Mouse (Mus musculus) CH12.LX (cell line): ENCODE data around the gene Lrrc26. TPM values are rescaled to one million over a fixed set of nuclear protein-coding genes. Genes with fewer than 3 reads are reported as not detected.

Experiments used
- DNase-seq: peaks from one replicate; pipeline ENCODE4 v3.0.0-alpha.2; 2013; ENCODE audit errors: extremely low read depth
- H3K27ac ChIP-seq: 2 replicates; pipeline ENCODE4 v1.5.1; 2012; ENCODE audit warnings: low read depth, mild to moderate bottlenecking, control low read depth, moderate library complexity; ENCODE audit not compliant: insufficient read depth
- H3K27me3 ChIP-seq: replicated peaks from 2 replicates; pipeline ENCODE3; 2012; ENCODE audit warnings: inconsistent platforms
- H3K36me3 ChIP-seq, 2 experiments: replicated peaks in 1 of 2; 2 replicates each; pipeline versions ENCODE3 to v1.6.1; 2012; ENCODE audit warnings: inconsistent platforms in 1 of 2, low read length in 1 of 2, mild to moderate bottlenecking in 1 of 2, mixed read lengths in 1 of 2, moderate library complexity in 1 of 2; ENCODE audit not compliant: control insufficient read depth in 1 of 2, insufficient read depth in 1 of 2
- H3K4me1 ChIP-seq, 2 experiments: 2 replicates each; pipeline ENCODE4 v1.6.1; 2012; ENCODE audit warnings: inconsistent platforms in 1 of 2, moderate library complexity in 1 of 2; ENCODE audit not compliant: insufficient read depth in 2 of 2, control insufficient read depth in 1 of 2
- H3K4me2 ChIP-seq: 2 replicates; pipeline ENCODE4 v1.6.1; 2012; ENCODE audit warnings: low read depth, mild to moderate bottlenecking, control low read depth; ENCODE audit not compliant: poor library complexity, insufficient read depth, severe bottlenecking
- H3K4me3 ChIP-seq, 3 experiments: fragments of 150-350 bp in 1 of 3; sonication (generic) in 1 of 3; replicated peaks in 1 of 3; 2 replicates each; pipeline versions ENCODE3 to v1.5.1; 2011 to 2012; ENCODE audit warnings: low read depth in 2 of 3, low read length in 2 of 3, mild to moderate bottlenecking in 2 of 3, moderate library complexity in 2 of 3, control low read depth in 1 of 3, improper control_type of control experiment in 1 of 3, inconsistent platforms in 1 of 3, mixed read lengths in 1 of 3; ENCODE audit not compliant: poor library complexity in 1 of 3
- H3K79me2 ChIP-seq: replicated peaks from 2 replicates; pipeline ENCODE4 v1.6.1; 2012; ENCODE audit warnings: mild to moderate bottlenecking, moderate library complexity; ENCODE audit not compliant: control insufficient read depth, poor library complexity, insufficient read depth, severe bottlenecking; ENCODE audit errors: extremely low read depth
- H3K9ac ChIP-seq: 2 replicates; pipeline ENCODE4 v1.6.1; 2012; ENCODE audit warnings: low read depth, mild to moderate bottlenecking, control low read depth, moderate library complexity; ENCODE audit not compliant: insufficient read depth
- H3K9me3 ChIP-seq: replicated peaks from 2 replicates; pipeline ENCODE3; 2012; ENCODE audit warnings: low read length, inconsistent platforms, mixed read lengths
- CTCF ChIP-seq, 2 experiments: IDR thresholded peaks in 1 of 2; conservative IDR thresholded peaks in 1 of 2; 2 replicates each; pipeline ENCODE4 v1.5.1; 2011 to 2012; ENCODE audit warnings: low read depth in 2 of 2, low read length in 2 of 2, improper control_type of control experiment in 1 of 2, inconsistent platforms in 1 of 2, mild to moderate bottlenecking in 1 of 2, moderate library complexity in 1 of 2
- E2F4 ChIP-seq: IDR thresholded peaks from 2 replicates; pipeline ENCODE4 v1.6.1; 2011; ENCODE audit warnings: low read depth, low read length, improper control_type of control experiment; ENCODE audit not compliant: insufficient replicate concordance
- ETS1 ChIP-seq: conservative IDR thresholded peaks from 2 replicates; pipeline ENCODE4 v1.6.1; 2012; ENCODE audit warnings: low read depth, mild to moderate bottlenecking, inconsistent platforms, low read length, improper control_type of control experiment, moderate library complexity
- HCFC1 ChIP-seq: IDR thresholded peaks from 2 replicates; pipeline ENCODE4 v1.6.1; 2012; ENCODE audit warnings: low read depth, mild to moderate bottlenecking, inconsistent platforms, low read length, improper control_type of control experiment
- IRF4 ChIP-seq: IDR thresholded peaks from 2 replicates; pipeline ENCODE4 v1.6.1; 2014; ENCODE audit warnings: low read depth, mild to moderate bottlenecking, inconsistent platforms, low read length, improper control_type of control experiment
- JUND ChIP-seq: conservative IDR thresholded peaks from 2 replicates; pipeline ENCODE4 v1.6.1; 2011; ENCODE audit warnings: low read depth, low read length, improper control_type of control experiment
- KAT2A ChIP-seq: IDR thresholded peaks from 2 replicates; pipeline ENCODE4 v1.6.1; 2012; ENCODE audit warnings: low read length, improper control_type of control experiment, inconsistent platforms; ENCODE audit not compliant: insufficient replicate concordance
- MAFK ChIP-seq: IDR thresholded peaks from 2 replicates; pipeline ENCODE4 v1.6.1; 2011; ENCODE audit warnings: low read length, improper control_type of control experiment; ENCODE audit not compliant: insufficient replicate concordance
- MAX ChIP-seq: IDR thresholded peaks from 2 replicates; pipeline ENCODE4 v1.6.1; 2011; ENCODE audit warnings: low read length, improper control_type of control experiment
- MAZ ChIP-seq: IDR thresholded peaks from 2 replicates; pipeline ENCODE4 v1.6.1; 2012; ENCODE audit warnings: low read depth, mild to moderate bottlenecking, inconsistent platforms, low read length, improper control_type of control experiment, moderate library complexity
- MEF2A ChIP-seq: IDR thresholded peaks from 2 replicates; pipeline ENCODE4 v1.6.1; 2014; ENCODE audit warnings: low read depth, mild to moderate bottlenecking, inconsistent platforms, low read length, improper control_type of control experiment, borderline replicate concordance
- MYC ChIP-seq: IDR thresholded peaks from 2 replicates; pipeline ENCODE4 v1.6.1; 2011; ENCODE audit warnings: low read depth, mild to moderate bottlenecking, improper control_type of control experiment, low read length
- NELFE ChIP-seq: IDR thresholded peaks from 2 replicates; pipeline ENCODE4 v1.6.1; 2011; ENCODE audit warnings: low read depth, low read length, improper control_type of control experiment
- PAX5 ChIP-seq: IDR thresholded peaks from 2 replicates; pipeline ENCODE4 v1.6.1; 2012; ENCODE audit warnings: low read length, inconsistent platforms, mixed read lengths
- POLR2AphosphoS2 ChIP-seq: IDR thresholded peaks from 2 replicates; pipeline ENCODE4 v1.6.1; 2011; ENCODE audit warnings: low read depth, low read length, improper control_type of control experiment
- SIN3A ChIP-seq: IDR thresholded peaks from 2 replicates; pipeline ENCODE4 v1.6.1; 2012; ENCODE audit warnings: low read length, improper control_type of control experiment, inconsistent platforms
- SMC3 ChIP-seq: IDR thresholded peaks from 2 replicates; pipeline ENCODE4 v1.6.1; 2011; ENCODE audit warnings: low read depth, low read length, improper control_type of control experiment
- TBP ChIP-seq: conservative IDR thresholded peaks from 2 replicates; pipeline ENCODE4 v1.6.1; 2011; ENCODE audit warnings: low read depth, low read length, improper control_type of control experiment
- UBTF ChIP-seq: IDR thresholded peaks from 2 replicates; pipeline ENCODE4 v1.6.1; 2012; ENCODE audit warnings: low read depth, mild to moderate bottlenecking, inconsistent platforms, low read length, improper control_type of control experiment, moderate library complexity
- USF1 ChIP-seq: IDR thresholded peaks from 2 replicates; pipeline ENCODE4 v1.6.1; 2014; ENCODE audit warnings: low read depth, mild to moderate bottlenecking, inconsistent platforms, low read length, improper control_type of control experiment
- USF2 ChIP-seq: conservative IDR thresholded peaks from 2 replicates; pipeline ENCODE4 v1.6.1; 2011; ENCODE audit warnings: low read depth, low read length, improper control_type of control experiment
- ZC3H11A ChIP-seq: IDR thresholded peaks from 2 replicates; pipeline ENCODE4 v1.6.1; 2012; ENCODE audit warnings: low read depth, mild to moderate bottlenecking, inconsistent platforms, low read length, improper control_type of control experiment
- dilution Hi-C: fragments of 300-500 bp; cut with MboI; formaldehyde crosslinking; loops from 2 replicates; pipeline ENCODE4 v1.14.3; 2020; ENCODE audit warnings: low sequenced_read_pairs; ENCODE audit not compliant: extremely low pct_unique_long_range_greater_than_20kb, extremely low pct_ligation_motif_present
- in situ Hi-C: fragments of 300-500 bp; cut with MboI; formaldehyde crosslinking; loops from 3 replicates; pipeline ENCODE4 v1.14.3; 2019; ENCODE audit warnings: low sequenced_read_pairs, low pct_ligation_motif_present, low pct_unique_long_range_greater_than_20kb, mixed read lengths
- polyA plus RNA-seq: library from polyadenylated mRNA; unstranded; fragments of >175 nt; gene quantifications from 2 replicates; pipeline ENCODE4 v1.2.1, GENCODE M21; 2012; ENCODE audit warnings: low read depth; ENCODE audit not compliant: insufficient read length
- total RNA-seq, 2 experiments: library from RNA; depleted of rRNA; stranded (reverse); fragments of 300-350 nt in 1 of 2; fragments of >200 nt in 1 of 2; gene quantifications; 2 replicates each; pipeline ENCODE4 v1.2.3; 2012 to 2014

Gene Lrrc26
- total and polyA plus RNA-seq, 3 experiments = not detected

DNA sequence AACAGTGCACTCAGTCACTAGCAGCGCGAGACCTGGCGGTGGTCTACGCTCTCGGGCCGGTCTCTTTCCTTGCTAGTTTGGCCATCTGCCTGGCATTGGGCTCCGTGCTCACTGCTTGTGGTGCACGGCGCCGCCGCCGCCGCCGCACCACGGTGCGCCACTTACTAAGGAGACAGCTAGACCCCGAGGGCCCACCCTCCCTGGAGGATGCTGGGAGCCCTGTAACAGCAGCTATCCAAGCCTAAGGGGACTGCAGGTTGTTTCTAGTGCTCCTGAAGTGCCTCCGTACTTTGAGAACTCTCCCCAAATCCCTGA is 1.1 kb downstream of the Lrrc26 start:
- Histone ChIP-seq H3K4me1 (peaks cover 2 to 4% of the 10 kb centered on the region in 2 experiments; a peak in 3 of 4 replicates), H3K4me3 (no peak overlapping the region), H3K79me2 (no peaks in the 10 kb centered on the region), H3K9ac (no peak overlapping the region), H3K27me3 (peaks cover 51% of the 10 kb centered on the region), H3K4me2 (no peak overlapping the region), H3K36me3 (peaks cover 6 to 14% of the 10 kb centered on the region in 2 experiments)
- TF ChIP-seq JUND = no peak
- no peak for TF ChIP-seq USF1
- no peak for TF ChIP-seq PAX5
- no peak for TF ChIP-seq E2F4
- no peak for TF ChIP-seq MAZ
- no peak for TF ChIP-seq SIN3A
- no peak for TF ChIP-seq CTCF (conservative IDR thresholded peaks at IDR 0.05 in 1 of 2, IDR thresholded peaks at IDR 0.05 in 1 of 2; ENCODE audit: low read depth in 2 of 2, low read length in 2 of 2)
- TF ChIP-seq KAT2A = no peak
- TF ChIP-seq ZC3H11A = no peak
- no peak for TF ChIP-seq SMC3
- no peak for TF ChIP-seq POLR2AphosphoS2
- no peak for TF ChIP-seq MAX
- no peak for TF ChIP-seq MAFK
- no peak for TF ChIP-seq IRF4
- no peak for TF ChIP-seq ETS1
- no peak for TF ChIP-seq TBP
- TF ChIP-seq MEF2A = no peak
- no peak for TF ChIP-seq NELFE
- TF ChIP-seq MYC = no peak
- no peak for TF ChIP-seq HCFC1
- TF ChIP-seq, all 38 proteins: peak for 0
- Histone ChIP-seq H3K9me3 (no peaks in the 10 kb centered on the region), H3K27ac (no peak overlapping the region)
- dilution Hi-C loops (no loop called here), in situ Hi-C loops (no loop called here)
- no peak for DNase-seq

DNA sequence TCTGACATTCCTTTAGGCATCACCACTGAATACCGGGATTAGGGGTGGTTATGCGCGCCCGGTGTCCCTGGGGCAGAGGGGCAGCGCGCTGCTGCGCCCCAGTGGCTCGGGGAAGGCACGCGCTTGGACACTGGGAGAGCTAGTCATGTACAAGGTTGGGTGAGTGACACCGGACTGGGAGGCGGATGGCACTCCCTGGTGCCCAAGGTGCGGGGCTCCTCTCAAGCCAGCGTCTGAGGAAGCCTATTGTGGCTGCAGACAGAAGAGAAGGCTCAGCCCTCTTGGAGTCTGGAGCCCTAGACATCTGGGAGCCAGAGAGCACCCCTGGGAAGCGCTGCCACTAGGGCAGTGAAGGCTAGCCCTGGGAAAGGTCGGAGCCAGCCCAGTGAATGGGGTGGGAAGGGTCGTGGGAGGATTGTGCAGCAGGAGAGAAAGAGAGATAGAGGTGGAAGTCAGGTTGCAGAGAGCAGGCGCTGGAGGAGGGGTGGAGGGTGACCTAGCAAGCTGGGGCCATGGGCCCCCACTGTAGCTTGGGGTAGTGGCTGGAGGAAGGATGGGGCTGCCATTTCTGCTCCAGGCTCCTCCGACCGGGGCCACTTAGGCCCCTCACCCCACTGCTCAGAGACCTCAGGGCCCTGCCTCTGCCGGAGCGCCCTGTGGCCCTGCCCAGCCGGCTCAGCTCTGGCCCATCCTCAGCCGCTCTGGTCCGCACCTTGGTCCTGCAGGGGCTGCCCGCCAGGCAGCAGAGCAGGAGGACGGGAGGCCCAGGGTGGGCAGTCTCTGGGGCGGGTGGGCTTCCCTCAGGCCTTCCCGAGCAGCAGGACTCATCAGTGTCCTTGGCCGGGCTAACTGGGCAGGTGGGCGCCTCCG is 1.7 kb downstream of the Lrrc26 start:
- in situ Hi-C loops (no loop called here), dilution Hi-C loops (no loop called here)
- Histone ChIP-seq H3K9me3 (no peaks in the 10 kb centered on the region), H3K79me2 (no peaks in the 10 kb centered on the region), H3K9ac (no peak overlapping the region), H3K27me3 (peaks cover 57% of the 10 kb centered on the region), H3K4me1 (peaks cover 2 to 4% of the 10 kb centered on the region in 2 experiments; a peak in 3 of 4 replicates), H3K4me2 (0 out of 2 replicates have a peak overlapping the region, but pooled peaks have one; percentile 78), H3K27ac (no peak overlapping the region), H3K36me3 (peaks cover 0 to 8% of the 10 kb centered on the region in 2 experiments), H3K4me3 (no peak overlapping the region)
- TF ChIP-seq JUND (no peak), UBTF (no peak), USF1 (no peak), MAZ (no peak), E2F4 (no peak), USF2 (no peak), ZC3H11A (no peak), TBP (no peak)
- DNase-seq = no peak
